Mouse (Mus musculus): ENCODE measurements around the gene Actg1. TPM values are rescaled to one million over a fixed set of nuclear protein-coding genes. Genes with fewer than 3 reads are reported as not detected.

Actg1 gene
- 1,148 TPM for polyA plus RNA-seq (2015; fragmentation: Illumina TruSeq; extraction: RNeasy Lipid Tissue Mini Kit (QIAGEN cat#74804); ENCODE audit: low read depth, low replicate concordance)

GRCm38 (mm10) chr11:120347791-120348683 lies at the start of gene Actg1:
Gene Actg1 (minus strand): TSS chr11:120348542.

GRCm38 (mm10) chr11:120378611-120379540 lies 30.5 kb upstream of the Actg1 start, which contains the start of gene Faap100:
Gene Faap100 (minus strand): TSS chr11:120378764.

GRCm38 (mm10) chr11:120361295-120361694 lies 13.0 kb upstream of the Actg1 start, which contains the start of gene Fscn2:
Gene Fscn2 (plus strand): TSS chr11:120361534.

Other genes starting within 250 kb of the Actg1 start
- 16.6 TPM for gene Tepsin, start 249.8 kb downstream of the Actg1 start, polyA plus RNA-seq (2015; fragmentation: Illumina TruSeq; extraction: RNeasy Lipid Tissue Mini Kit (QIAGEN cat#74804); ENCODE audit: low read depth, low replicate concordance)
- 63.6 TPM for gene Ndufaf8, start 249.6 kb downstream of the Actg1 start, polyA plus RNA-seq (2015; fragmentation: Illumina TruSeq; extraction: RNeasy Lipid Tissue Mini Kit (QIAGEN cat#74804); ENCODE audit: low read depth, low replicate concordance)
- 48.6 TPM for gene Slc38a10, start 197.2 kb downstream of the Actg1 start, polyA plus RNA-seq (2015; fragmentation: Illumina TruSeq; extraction: RNeasy Lipid Tissue Mini Kit (QIAGEN cat#74804); ENCODE audit: low read depth, low replicate concordance)
- 9.7 TPM for gene Bahcc1, start 115.6 kb downstream of the Actg1 start, polyA plus RNA-seq (2015; fragmentation: Illumina TruSeq; extraction: RNeasy Lipid Tissue Mini Kit (QIAGEN cat#74804); ENCODE audit: low read depth, low replicate concordance)
- not detected for gene Fscn2, start 13.0 kb upstream of the Actg1 start, polyA plus RNA-seq (2015; fragmentation: Illumina TruSeq; extraction: RNeasy Lipid Tissue Mini Kit (QIAGEN cat#74804); ENCODE audit: low read depth, low replicate concordance)
- 8.7 TPM for gene Faap100, start 30.2 kb upstream of the Actg1 start, polyA plus RNA-seq (2015; fragmentation: Illumina TruSeq; extraction: RNeasy Lipid Tissue Mini Kit (QIAGEN cat#74804); ENCODE audit: low read depth, low replicate concordance)
- 40.8 TPM for gene Nploc4, start 89.2 kb upstream of the Actg1 start, polyA plus RNA-seq (2015; fragmentation: Illumina TruSeq; extraction: RNeasy Lipid Tissue Mini Kit (QIAGEN cat#74804); ENCODE audit: low read depth, low replicate concordance)
- gene Tspan10, start 94.1 kb upstream of the Actg1 start, polyA plus RNA-seq (2015; fragmentation: Illumina TruSeq; extraction: RNeasy Lipid Tissue Mini Kit (QIAGEN cat#74804); ENCODE audit: low read depth, low replicate concordance): not detected
- gene Pde6g, start 105.0 kb upstream of the Actg1 start, polyA plus RNA-seq (2015; fragmentation: Illumina TruSeq; extraction: RNeasy Lipid Tissue Mini Kit (QIAGEN cat#74804); ENCODE audit: low read depth, low replicate concordance): not detected
- 16.1 TPM for gene Oxld1, start 109.5 kb upstream of the Actg1 start, polyA plus RNA-seq (2015; fragmentation: Illumina TruSeq; extraction: RNeasy Lipid Tissue Mini Kit (QIAGEN cat#74804); ENCODE audit: low read depth, low replicate concordance)
- 28.0 TPM for gene Ccdc137, start 109.6 kb upstream of the Actg1 start, polyA plus RNA-seq (2015; fragmentation: Illumina TruSeq; extraction: RNeasy Lipid Tissue Mini Kit (QIAGEN cat#74804); ENCODE audit: low read depth, low replicate concordance)
- 53.0 TPM for gene Arl16, start 119.1 kb upstream of the Actg1 start, polyA plus RNA-seq (2015; fragmentation: Illumina TruSeq; extraction: RNeasy Lipid Tissue Mini Kit (QIAGEN cat#74804); ENCODE audit: low read depth, low replicate concordance)
- gene Mrpl12, start 136.1 kb upstream of the Actg1 start, polyA plus RNA-seq (2015; fragmentation: Illumina TruSeq; extraction: RNeasy Lipid Tissue Mini Kit (QIAGEN cat#74804); ENCODE audit: low read depth, low replicate concordance): 132 TPM
- gene Slc25a10, start 143.3 kb upstream of the Actg1 start, polyA plus RNA-seq (2015; fragmentation: Illumina TruSeq; extraction: RNeasy Lipid Tissue Mini Kit (QIAGEN cat#74804); ENCODE audit: low read depth, low replicate concordance): 16.9 TPM
- gene Gcgr, start 182.2 kb upstream of the Actg1 start, polyA plus RNA-seq (2015; fragmentation: Illumina TruSeq; extraction: RNeasy Lipid Tissue Mini Kit (QIAGEN cat#74804); ENCODE audit: low read depth, low replicate concordance): not detected
- 153 TPM for gene Mcrip1, start 201.2 kb upstream of the Actg1 start, polyA plus RNA-seq (2015; fragmentation: Illumina TruSeq; extraction: RNeasy Lipid Tissue Mini Kit (QIAGEN cat#74804); ENCODE audit: low read depth, low replicate concordance)
- gene Ppp1r27, start 202.6 kb upstream of the Actg1 start, polyA plus RNA-seq (2015; fragmentation: Illumina TruSeq; extraction: RNeasy Lipid Tissue Mini Kit (QIAGEN cat#74804); ENCODE audit: low read depth, low replicate concordance): not detected
- 124 TPM for gene P4hb, start 224.7 kb upstream of the Actg1 start, polyA plus RNA-seq (2015; fragmentation: Illumina TruSeq; extraction: RNeasy Lipid Tissue Mini Kit (QIAGEN cat#74804); ENCODE audit: low read depth, low replicate concordance)
- gene Arhgdia, start 233.1 kb upstream of the Actg1 start, polyA plus RNA-seq (2015; fragmentation: Illumina TruSeq; extraction: RNeasy Lipid Tissue Mini Kit (QIAGEN cat#74804); ENCODE audit: low read depth, low replicate concordance): 289 TPM
- gene Alyref, start 249.8 kb upstream of the Actg1 start, polyA plus RNA-seq (2015; fragmentation: Illumina TruSeq; extraction: RNeasy Lipid Tissue Mini Kit (QIAGEN cat#74804); ENCODE audit: low read depth, low replicate concordance): 25.6 TPM
- gene Anapc11, start 249.9 kb upstream of the Actg1 start, polyA plus RNA-seq (2015; fragmentation: Illumina TruSeq; extraction: RNeasy Lipid Tissue Mini Kit (QIAGEN cat#74804); ENCODE audit: low read depth, low replicate concordance): 98.4 TPM